Mouse (Mus musculus): ENCODE measurements around the gene Erp44.

Gene Erp44

DNA sequence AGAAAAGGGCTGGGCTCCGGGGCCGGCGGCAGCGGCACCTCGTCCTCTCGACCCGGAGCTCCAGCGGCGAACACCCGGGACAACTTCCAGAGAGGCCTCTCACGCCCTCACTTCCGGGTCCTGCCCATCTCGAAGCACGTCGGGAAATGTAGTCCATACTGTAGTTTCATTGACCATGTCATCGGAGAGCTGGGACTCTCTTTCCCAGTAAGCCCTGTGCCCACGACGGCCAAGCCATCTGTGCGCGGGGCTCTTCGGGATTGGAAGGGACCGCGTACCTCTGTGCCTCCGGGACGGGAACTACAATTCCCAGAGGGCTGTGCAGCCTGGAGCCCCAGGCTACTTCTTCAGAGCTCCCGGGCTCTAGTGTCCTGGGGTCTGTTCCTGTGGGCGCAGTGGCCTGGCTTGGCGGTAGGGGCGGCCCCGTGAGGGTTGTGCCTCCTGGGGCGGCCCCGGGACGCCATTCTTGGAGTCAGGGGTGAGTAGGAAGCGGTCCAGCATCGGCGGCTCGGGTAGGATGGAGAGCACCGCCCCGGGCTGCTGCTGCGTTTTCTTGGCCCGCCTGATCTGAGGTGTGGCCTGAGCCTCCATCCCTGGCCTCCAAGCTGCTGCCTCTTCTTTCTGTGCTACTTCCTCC lies at the start of gene Erp44, which contains the start of gene Invs:
Erp44 (minus strand) TSS at position 61 of the 637 bp plus-strand sequence.
Invs (plus strand) TSS at position 263 of the 637 bp plus-strand sequence.
- peak; percentile 86 for DNase-seq

DNA sequence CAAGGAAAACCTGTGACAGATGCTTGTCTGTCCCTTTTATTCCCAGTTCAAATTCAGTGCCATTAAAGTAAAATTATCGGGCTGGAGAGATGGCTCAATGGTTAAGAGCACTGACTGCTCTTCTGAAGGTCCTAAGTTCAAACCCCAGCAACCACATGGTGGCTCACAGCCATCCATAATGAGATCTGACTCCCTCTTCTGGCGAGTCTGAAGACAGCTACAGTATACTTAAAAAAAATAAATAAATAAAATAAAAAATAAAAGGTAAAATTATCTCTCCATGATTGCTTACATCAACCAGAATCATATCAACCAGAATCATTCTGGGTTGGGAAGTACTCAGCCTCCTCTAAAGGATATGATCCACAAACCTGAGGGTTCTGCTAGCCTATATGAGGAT lies 48.7 kb upstream of the Erp44 start:
- no peak for DNase-seq

DNA sequence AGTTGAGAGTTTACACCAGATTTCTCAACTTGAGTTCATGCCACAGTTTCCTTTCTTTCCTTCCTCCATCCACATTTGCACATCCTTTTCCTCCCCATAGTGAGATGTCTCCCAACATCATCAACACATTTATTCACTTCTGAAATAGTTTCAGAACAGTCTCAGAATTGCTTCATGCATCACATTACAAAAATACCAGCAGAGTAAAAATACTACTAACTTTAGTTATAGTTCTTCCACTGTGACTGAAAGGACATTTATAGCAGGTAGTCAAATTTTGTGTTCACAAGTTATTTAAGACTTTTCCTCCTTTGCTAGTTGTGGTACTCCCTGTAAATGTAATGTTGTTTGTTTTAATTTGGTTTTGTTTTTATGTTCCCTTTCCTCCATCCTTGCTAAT lies 47.8 kb upstream of the Erp44 start:
- no peak for DNase-seq

DNA sequence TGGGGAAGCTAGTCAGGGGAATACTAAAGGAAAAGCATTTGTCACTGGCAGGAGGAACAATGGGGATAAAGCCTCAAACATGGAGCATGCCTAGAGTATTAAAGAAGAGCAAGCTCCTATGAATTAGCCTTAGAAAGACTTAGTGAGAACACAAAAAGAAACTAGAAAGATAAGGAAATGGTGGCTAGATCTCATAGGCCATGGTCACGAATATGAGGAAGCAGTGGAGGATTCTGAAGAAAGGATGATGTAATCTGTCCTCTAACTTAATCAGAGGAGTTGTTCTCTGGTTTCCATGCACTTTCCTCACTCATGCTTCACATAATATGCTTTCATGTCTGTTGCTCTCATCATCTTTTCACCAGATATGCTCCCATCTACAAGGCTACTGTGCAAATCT lies 42.7 kb upstream of the Erp44 start:
- no peak for DNase-seq

DNA sequence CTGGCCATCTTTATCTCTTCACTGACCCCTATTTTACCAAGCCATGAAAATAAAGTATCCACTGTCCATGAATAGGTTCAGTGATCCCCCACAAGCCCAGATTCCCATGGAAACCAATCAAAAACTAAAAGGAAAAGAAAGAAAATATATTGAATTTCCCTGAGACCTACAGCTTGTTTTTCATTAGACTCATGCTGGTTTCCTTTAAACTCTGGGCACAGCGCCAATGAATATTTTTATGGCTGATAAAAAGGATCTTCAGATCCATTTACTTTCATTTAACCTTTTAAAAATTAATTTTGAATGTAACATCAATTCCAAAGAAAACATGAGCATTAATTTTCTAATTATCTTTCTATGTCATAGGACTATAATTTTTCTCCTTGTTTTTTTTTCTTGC lies 41.9 kb upstream of the Erp44 start:
- no peak for DNase-seq

DNA sequence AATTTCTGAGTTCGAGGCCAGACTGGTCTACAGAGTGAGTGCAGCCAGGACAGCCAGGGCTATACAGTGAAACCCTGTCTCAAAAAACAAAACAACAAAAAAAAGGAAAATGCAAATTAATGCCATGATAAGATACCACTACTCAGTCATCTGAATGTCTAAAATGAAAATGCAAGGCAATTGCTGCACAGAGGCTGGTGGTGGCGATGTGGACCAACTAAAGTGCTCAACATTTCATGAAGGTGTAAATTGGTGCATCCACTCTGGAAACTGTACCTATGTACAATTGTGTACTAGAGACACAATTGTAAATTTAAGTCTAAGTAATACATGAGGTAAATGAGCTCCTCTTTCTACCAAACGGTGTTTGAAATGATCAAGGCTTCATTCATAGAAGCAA lies 36.7 kb upstream of the Erp44 start:
- DNase-seq: no peak

DNA sequence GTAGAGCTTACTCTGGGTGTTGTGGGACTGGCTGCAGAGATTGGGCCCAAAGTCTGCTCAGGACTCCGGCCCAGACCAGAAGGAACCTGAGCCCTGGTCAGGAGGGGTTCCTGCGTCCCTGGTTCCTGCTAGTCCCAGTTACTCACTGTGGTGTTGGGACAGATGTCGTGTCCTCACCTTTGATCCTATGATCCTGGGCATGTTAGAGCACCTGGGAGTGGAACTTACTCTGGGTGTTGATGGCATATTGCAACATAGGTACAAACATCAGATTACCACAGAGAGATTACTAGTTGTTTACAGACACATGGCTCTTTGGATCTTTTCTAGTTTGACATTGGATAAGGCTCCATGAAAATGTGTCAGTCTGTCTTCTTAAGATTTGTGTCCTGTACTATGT lies 35.5 kb upstream of the Erp44 start:
- DNase-seq: no peak

DNA sequence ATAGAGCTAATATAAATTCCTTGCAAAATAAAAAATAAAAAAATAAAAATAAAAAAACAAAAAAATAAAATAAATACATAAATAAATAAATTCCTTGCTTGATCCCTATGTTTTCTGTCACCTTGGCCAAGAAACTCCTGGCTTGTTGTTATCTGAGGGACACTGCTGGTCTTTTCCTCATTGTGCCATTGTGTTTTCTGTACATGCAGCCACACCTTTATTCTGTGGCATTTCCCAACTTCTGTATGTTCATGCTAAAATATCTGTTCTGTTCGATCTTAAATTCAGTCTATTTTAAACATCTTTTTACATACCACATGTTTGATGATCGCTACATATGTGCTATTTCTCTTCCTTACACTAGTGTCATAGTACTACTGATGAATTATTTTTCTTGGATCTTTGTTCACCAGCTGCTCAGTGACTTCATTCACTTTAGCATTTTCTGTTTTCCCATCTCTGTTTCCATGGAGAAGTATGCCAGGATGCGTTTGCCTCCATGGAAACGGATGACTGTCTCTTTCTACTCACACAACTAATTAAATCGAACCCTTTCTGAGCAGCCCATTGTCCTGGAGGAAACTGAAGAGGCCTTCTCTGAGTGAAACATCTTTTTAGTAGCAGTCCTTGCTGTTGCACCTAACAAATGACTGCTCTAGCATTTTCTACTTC lies 7.9 kb upstream of the Erp44 start:
- no peak for DNase-seq

DNA sequence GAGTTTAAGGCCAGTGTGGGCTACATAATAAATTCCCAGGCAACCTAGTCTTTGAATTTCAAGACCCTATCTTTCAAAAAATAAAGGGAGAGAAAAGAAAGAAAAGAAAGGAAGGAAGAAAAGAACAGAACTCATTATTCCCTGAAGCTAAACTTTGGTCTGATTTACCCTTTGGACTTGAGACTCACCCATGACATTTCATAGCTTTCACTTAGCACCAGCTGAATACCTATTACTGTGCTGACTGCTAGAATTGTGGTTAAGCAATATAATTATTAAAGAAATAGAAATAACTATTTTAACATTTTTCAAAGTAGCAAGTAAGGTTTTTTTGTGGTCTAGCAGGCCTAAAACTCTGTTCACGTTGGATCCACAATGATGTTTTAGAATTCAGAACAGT lies 1.8 kb upstream of the Erp44 start:
- DNase-seq: no peak

DNA sequence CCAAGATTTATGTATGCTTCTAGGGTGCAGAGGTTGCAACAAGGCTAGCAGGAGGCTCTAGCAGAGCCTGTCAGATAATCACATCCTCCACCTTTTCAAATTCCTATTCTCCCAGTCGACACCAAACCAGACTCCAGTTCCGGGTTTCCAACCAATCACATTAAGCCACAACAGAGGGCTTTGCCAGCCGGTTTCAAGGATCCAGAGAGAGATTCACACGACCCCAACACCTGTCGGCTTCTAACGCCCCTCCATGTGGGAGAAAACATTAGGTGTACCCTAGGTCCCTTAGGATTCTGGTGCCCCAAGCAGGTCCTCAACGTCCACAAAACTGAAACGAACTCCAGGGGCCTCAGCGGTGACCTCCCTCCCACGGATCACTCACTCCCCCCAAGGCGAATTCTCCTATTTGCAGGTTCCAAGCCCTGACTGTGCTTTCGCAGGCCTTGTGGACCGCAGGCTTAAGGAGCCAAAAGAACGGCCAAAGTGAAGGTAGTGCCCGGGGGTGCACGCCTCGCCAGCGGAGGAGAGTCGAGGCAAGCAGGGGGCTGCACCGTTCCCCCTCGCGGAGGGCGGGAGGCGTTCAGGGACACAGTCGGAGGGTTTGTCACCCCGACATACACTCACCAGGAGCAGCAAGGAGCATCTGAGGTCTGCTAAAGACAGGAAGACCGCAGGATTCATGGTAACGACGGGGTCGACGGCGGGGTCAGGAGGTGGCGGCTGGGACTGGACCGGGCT lies 431 bp downstream of the Erp44 start:
- peak; percentile 6 for DNase-seq

DNA sequence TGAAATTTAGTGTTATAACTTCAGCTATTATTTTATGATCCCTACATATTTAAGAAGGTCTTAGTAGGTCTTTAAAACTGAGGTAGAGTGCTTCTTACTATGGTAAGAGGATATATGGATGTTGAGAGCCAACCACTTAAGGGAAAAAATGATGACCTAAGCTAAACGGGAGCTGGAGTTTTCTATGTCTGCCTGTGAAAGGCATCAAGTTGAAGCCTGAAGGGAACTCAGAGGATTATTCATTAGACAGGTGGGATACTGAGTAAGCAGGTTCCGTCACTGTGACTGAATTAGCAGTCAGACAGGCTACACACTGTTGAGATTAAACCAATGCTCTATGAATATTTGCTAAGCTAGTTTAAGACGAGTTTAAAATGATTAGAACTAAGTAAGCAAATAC lies 2.3 kb downstream of the Erp44 start:
- DNase-seq: no peak

DNA sequence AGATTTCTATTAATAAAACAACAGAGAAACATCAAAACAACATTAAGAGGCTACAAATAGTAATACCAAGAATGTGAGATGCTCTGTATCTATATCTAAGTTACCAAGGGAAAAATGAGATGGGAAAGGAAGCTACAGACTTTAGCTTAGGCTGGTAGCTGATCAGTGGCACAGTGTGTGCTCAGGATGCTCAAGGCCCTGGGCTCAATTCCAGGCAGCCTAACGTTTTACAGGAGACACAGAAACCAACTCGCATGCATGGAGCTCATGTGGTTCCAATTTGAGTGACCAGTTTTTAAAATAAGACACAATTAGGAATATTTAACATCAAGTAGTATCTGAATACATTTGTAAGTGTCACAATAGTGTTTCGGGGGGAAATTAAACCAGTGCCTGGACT lies 3.6 kb downstream of the Erp44 start:
- DNase-seq: no peak

DNA sequence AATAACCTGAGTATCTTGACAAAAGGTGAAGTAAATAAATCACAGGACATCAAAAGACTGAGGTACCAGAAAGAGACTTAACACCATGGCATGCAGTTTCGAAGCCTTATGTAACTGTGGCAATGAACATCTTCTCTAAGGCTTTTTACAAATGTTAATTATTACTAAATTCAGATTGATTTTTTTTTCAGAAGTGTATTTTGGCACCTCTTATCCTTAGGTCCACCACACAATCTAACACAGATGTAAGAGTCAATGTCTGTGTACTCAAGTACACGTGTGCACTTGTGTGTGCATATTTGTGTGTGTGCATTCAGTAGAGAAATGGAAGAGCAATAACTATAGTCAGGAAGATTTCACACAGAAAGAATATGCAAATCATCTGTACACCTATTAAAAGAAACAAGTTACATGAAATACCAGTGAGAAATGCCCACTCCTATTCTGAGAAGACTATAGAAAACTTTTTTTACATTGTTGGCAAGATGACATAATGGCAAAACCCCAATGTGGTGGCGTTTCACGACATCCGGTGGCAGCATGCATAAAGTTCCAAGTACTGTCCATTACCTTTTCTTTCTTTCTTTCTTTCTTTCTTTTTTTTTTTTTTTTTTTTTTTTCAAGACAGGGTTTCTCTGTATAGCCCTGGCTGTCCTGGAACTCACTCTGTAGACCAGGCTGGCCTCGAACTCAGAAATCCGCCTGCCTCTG lies 6.1 kb downstream of the Erp44 start:
- no peak for DNase-seq

DNA sequence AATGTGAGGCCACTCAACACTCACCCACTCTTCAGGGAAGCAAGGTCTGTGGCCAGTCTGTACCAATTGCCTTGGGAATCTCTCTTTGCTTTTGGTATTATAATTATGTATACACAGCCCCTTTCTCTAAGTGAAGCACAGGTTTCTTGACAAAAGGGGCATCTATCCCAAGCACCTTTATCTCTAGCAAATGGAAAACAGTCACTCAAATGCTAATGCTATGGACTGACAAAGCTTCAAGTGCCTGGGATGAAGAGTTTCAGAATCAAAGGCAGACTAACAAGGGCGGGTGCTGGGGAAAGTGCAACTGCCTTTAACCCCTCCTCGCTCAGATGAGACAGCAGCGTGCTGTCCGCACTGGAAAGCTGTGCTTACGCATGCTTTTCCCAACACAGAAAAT lies 7.5 kb downstream of the Erp44 start:
- no peak for DNase-seq

DNA sequence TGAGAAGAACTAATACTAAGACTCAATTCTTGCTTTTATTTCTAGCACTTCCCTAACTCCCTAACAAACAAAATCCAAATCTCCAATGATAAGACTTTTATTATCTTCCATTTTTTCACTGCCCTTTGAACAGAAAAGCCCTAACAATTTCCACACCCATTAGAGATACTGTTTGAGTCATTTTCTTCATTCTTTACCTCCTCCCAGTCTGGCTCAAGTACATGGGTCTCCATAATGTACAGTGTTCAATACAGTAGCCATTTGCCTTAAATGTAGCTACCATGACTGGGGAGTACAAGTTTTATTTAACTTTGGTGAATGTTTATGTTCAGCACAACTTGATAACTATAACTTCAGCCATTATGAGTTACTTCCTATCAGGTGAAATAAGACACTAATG lies 8.8 kb downstream of the Erp44 start:
- DNase-seq: no peak

DNA sequence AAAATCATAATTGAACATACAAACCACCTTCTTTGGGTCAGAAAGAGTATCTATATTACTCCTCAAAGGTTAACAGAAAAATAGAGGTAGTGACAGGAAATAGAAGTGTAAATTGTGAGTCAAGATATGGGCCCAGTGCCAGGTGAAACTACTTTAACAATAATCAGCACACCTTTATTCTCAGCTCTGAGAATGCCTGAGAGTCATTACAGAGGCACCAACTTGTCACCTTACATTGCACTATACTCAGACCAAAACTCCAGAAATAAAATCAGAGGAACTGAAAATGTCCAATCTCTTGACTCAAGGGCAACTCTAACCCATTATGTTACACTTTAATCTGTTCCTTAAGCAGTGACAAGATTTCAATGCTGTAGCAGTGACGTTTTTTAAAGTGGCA lies 11.2 kb downstream of the Erp44 start:
- no peak for DNase-seq

DNA sequence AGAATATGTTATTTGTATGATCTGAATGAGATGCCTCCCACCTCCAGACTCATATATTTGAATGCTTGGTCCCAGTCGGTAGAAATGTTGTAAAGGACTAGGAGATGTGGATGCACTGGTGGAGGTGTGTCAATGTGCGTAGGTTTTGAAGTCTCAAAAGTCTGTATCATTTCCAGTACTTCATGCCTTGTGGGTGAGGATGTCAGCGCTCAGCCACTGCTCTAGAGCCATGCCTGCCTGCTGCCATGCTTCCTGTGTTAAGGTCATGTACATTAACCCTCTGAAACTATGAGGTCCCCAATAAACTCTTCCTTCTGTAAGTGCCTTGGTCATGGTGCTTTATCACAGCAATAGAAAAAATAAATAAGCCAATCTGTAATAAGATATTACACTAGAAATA lies 11.7 kb downstream of the Erp44 start:
- DNase-seq: no peak

DNA sequence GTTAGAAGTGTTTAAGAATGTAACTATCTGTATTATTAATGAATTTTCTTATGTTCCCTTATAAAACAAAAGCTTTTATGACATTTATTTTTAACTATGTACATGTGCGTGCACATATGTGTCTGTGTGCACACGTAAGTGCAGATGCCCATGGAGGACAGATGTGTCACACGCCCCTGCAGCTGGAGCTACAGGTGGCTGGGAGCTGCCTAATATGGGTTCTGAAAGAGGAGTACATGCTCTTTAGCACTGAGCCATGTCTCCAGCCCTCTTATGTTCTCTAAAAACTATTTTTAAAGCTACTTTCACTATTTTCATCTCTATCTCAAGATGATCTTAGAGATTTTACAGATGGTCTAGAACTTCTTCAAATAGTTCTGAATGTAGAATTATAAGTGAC lies 21.3 kb downstream of the Erp44 start:
- no peak for DNase-seq

DNA sequence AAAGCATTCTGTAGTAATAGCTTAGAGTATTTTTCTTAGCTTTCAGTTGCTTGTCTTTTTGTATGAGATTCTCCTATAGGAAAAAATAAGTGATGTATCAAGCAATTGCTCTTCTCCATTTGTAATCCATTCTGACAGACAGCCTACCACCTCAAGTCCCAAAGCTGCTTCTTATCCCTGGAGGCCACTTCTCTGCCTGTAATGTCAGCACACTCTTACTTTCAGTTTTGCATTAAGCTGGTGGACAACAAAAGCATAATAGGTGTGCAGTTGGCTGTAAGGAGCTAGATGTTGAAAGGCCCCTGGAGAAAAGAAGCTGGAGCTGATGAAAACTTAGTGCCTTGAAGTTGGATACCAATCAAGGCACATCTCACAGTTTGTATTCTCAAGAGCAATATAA lies 26.1 kb downstream of the Erp44 start:
- no peak for DNase-seq

DNA sequence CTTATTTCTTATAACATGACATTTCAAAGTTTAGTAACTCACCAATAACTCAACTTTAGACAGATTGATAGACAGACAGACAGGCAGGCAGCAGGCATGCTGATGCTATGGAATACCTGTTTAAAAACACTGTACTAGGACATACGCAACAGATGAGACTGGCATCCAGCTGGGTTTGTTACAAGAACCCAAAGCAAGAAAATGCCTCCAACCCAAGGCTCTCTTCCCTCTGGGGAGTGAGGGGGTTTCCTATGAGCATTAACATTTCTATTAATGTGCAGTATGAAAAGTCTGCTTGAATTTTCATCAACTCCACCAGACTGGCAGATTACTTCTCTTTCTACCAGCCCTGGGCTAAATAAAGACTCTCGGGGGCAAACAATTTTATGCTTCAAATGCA lies 35.1 kb downstream of the Erp44 start:
- no peak for DNase-seq

DNA sequence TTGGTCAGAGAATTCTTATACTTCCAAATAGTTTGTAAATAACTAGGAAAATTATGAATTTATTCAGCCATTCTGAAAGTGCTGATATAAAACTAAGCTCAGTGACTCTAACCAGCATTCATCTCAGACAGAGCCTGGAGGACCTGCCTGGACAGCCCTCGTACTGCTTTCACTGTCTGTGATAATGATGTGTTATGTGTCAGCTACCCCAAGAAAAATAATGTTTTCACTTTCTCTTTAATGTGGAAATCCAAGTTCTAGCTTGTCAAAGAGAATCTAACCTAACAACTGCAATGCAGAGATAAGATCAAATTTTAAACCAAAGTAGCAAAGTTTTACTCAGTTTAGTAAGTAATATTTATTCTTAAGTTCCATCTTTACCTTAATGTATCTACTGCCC lies 35.6 kb downstream of the Erp44 start:
- DNase-seq: no peak

DNA sequence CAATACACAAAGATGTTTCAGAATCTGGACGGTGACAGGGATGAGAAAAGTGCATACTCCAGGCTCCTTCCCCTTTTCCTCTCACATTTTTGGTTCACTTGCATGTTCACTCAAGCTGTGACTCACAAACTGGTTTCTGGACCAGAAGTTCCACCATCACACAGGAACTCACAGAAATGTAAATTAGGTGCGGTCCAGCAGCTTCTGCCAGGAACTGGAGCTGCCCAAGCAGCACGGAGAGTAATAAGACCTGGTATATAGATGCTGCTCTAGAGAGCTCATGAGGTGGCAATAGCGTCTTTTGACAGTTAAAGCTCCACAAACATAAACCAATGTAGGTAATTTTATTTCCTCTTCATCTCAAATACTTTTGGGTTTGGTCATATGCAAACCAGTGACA lies 36.9 kb downstream of the Erp44 start:
- no peak for DNase-seq

DNA sequence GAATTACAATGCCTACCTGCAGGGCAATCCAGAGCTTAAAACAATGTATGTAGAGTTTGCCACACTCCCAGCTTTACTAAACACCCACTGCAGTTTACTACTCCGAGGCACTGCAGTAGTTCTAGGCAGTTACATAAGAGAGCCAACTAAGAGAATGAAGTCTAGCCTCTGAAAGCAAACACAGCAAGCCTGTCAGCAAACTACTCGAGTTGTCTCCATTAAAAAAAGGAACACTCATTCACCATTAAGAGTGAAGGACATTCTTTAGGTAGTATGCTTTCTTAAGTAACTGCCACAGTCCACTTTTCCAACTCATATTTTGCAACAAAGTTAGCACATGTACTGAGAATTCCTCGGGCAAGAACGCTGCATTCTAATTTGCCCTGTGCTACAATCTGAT lies 40.3 kb downstream of the Erp44 start:
- no peak for DNase-seq

DNA sequence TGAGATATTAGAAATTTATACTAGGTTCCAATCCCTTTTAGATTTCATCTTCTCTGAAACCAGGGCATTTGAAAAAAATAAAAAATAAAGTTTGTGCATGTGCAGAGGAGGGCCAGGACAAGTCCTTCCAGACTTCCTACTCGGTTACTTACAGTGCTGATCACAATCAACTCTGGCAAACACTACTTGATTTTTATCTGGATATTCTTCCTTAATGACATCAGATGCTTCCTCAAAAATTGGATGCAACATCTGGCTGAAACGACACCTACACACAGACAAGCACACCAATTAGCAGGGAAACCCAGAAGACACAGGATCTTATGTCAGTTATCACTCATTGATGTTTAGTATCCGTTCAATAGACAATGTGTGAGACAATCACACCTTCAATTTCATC lies 42.6 kb downstream of the Erp44 start:
- no peak for DNase-seq

All from right cerebral cortex, postnatal 4 days (tissue).